Mouse (Mus musculus): ENCODE results near the gene Ezh1.

GRCm38 (mm10) chr11:101152825-101153224 is 73.4 kb downstream of the Ezh1 start:
- no peak for TF ChIP-seq CTCF (IDR thresholded peaks at IDR 0.05)
- TF ChIP-seq EP300 (IDR thresholded peaks at IDR 0.05): no peak

All from lung, postnatal 0 days (tissue).